Mouse (Mus musculus) E14TG2a.4 (cell line): Measurements from ENCODE around the gene Cyp2u1.

Source experiments
- CTCF ChIP-seq: conservative IDR thresholded peaks from 2 replicates; pipeline ENCODE4 v1.5.1; 2014; ENCODE audit warnings: low read length
- NANOG ChIP-seq: IDR thresholded peaks from 2 replicates; pipeline ENCODE4 v1.6.1; 2014; ENCODE audit warnings: borderline replicate concordance, low read length, mixed read lengths
- POU5F1 ChIP-seq: IDR thresholded peaks from 2 replicates; pipeline ENCODE4 v1.6.1; 2014; ENCODE audit warnings: low read length, borderline replicate concordance

- no peak for TF ChIP-seq CTCF
- TF ChIP-seq NANOG: no peak
- no peak for TF ChIP-seq POU5F1
Measured at GRCm38 (mm10) chr3:131303320-131303714, 290 bp upstream of the Cyp2u1 start.
